Mouse (Mus musculus) G1E-ER4 (cell line): ENCODE measurements around the gene Sema4d. TPM values are rescaled to one million over a fixed set of nuclear protein-coding genes. Genes with fewer than 3 reads are reported as not detected.
A peak's percentile ranks its signal among the peaks of the same experiment; 100 is the strongest.

Source experiments
- GATA1 ChIP-seq: IDR thresholded peaks from one replicate; pipeline ENCODE4 v1.8.0; 2012; ENCODE audit warnings: low read length, inconsistent platforms
- polyA plus RNA-seq: library from polyadenylated mRNA; stranded (reverse); fragments of >175 nt; gene quantifications from 2 replicates; pipeline ENCODE4 v1.2.3, GENCODE M21; 2012

The Sema4d gene
- polyA plus RNA-seq, 1 experiment, result 76.3 TPM

DNA sequence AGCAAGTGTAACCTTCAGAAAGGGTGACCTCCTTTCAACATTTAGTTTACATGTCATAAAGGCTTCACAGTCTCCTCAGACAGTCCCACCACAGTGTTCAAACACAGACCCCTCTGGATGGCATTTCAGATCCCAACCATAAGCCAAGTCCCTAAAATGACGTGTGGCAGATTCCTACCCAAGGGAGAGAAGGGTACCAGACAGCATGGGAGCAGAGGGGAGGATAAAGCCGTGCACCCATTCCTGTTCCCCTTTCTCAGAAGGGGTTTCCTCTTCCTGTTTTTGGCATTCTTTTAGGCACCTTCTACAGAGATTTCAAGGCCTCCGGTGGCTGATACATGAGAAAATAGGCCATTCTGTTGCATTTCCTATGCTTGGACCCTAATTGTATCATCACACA lies 135.5 kb downstream of the Sema4d start:
- no peak for TF ChIP-seq GATA1

DNA sequence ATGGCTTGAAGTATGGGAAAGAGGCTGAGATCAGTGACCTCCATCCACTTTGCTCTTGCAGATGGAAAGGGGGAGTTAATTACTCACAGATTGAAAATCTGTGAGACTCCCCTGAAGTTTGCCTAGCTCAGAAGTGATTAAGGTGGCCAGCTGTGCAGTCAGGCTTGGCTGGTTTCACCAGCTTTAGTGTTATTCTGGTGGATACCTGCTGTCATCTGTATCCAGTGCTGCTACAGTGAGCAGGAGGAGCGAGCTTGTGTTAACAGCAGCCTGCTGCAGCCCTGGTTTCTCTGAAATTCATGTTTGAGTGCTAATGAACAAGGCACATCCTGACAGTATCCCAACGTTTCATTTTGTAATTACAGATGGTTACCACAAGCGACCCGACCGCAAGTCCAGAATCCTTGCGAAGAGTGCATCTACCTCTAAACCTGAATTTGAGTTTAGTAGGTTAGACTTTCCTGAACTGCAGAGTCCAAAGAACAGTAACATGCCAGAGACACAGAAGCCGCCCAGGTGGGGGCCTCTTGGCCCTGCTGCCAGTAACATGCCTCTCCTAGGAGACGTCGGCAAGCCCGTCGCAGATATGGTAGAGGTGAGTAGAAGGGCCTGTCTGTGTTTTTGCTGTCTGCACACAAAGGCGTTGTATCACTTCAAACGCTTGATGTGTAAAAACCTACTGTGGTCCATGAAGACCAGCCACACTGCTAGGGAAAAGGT lies 136.9 kb downstream of the Sema4d start:
- TF ChIP-seq GATA1, result no peak

DNA sequence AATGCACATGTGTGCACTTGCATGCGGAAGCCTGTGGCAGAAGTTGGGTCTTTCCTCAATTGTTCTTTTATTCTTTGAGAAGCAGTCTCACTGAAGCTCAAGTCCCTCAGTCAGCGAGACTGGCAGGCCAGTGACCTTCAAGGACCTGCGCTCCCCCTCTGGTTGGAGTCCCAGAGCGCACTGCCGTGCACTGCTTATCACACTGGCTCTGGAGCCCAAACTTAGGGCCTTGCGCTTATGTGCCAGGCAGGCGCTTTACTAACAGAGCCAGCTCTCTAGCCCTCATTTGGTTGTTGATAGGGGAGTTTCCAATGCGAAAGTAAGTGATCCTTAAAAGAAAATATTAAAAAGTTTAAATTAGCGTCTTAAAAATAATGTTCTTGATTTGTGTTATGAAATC lies 139.6 kb downstream of the Sema4d start:
- no peak for TF ChIP-seq GATA1

DNA sequence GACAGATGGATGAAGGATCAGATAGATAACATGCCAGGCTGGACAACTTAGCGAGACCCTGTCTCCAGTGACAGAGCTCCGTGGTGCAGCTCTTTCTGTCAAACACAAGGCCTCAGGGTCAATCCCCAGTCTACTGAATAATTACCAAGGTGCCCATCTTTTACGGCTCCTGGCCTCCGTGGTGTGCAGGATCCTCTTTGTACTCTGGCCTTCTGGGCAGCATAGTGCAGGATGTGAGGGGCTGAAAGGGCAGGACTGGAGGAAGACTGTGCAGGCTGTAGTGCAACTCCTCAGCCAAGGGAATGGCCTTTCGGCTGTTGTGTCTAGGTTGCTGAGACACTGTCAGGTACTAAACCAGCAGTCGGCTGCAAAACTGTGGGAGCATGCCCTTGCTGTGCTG lies 140.4 kb downstream of the Sema4d start:
- TF ChIP-seq GATA1, result no peak

DNA sequence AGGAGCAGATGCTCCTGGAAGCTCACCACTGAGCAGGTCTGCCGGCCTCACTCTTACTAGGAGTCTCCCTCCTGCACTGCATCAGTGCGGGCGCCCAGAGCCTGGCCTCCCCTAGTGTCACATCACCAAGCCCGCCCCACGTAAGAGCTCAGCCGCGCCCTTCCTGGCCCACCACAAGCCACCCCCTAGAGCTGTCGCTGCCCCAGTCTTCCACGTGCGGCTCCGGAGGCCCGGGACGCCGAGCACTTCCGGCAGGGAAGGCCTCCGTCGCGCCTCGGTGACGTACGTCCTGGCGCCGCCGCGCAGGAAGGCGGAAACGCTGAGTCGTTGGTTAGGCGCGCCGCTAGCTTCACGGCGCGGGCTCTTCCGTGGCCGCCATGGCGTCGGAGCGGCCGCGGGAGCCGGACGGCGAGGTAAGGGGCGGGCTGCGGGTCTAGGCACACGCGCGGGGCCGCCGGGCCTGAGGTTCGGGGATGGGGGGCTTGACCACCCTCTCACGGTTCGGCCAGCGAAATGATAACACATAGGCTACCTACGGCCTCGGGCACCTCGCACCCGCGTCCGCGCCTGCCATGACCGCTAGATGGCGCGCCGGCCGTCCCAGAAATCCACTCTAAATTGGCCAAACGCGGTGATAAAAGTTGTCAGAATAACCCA lies 142.0 kb downstream of the Sema4d start, which contains the start of gene Secisbp2:
TSS of gene Secisbp2 (plus strand) at position 290 of the 657 bp plus-strand sequence.
- TF ChIP-seq GATA1, result no peak

DNA sequence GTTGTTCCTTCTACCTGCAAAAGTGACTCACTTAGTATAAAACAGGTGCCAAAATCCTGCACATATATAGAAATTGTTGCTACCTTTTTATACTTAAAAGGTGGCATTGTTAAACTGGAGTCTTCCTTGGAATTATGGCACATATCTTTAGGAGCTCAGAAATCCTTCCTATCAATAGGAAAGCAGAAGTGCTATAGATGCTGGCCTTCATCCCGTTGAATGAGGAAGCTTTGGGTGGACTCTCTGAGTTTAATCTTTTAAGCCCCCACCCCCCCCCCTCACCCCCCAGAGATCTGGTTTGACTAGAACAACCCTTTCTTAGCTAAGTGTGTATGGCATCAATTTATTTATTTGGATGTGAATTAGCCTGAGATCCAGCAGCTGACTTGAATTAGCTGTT lies 143.8 kb downstream of the Sema4d start:
- no peak for TF ChIP-seq GATA1

DNA sequence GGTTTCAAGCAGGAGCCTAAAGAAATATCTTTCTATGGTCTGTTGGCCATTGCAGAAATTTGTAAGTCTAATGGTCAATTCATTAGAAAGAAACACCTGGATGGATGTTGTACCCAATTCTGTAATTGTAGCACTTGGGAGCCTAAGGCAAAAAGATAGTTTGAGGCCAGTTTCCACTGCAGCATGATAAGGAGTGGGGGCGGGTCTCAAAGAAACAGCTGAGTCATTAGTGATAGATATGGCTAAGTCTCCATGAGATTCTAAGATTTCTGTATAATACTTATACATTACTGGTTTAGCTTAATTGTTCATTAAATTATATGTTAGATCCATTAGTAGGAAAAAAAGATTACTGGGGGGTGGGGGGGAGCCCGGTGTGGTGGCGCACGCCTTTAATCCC lies 145.3 kb downstream of the Sema4d start:
- peak; percentile 57 for TF ChIP-seq GATA1

DNA sequence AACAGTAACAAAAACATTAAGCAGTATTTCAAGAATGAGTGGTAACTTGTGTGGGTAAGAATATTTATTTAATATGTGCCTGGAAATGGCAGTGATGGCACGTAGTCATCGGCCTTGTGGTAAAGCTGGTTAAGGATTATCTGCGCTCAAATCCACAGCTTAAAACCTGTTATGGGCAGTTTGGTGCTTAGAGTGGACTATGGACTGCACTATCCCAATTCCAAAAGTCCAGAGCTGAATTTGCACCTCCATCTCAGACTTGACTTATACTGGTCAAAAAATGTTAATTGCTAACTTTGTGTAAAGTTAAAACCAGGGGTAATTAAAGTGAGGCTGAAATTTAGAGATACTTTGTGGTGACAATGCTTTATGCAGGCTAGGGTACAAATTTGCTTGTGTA lies 145.8 kb downstream of the Sema4d start:
- TF ChIP-seq GATA1, result no peak

DNA sequence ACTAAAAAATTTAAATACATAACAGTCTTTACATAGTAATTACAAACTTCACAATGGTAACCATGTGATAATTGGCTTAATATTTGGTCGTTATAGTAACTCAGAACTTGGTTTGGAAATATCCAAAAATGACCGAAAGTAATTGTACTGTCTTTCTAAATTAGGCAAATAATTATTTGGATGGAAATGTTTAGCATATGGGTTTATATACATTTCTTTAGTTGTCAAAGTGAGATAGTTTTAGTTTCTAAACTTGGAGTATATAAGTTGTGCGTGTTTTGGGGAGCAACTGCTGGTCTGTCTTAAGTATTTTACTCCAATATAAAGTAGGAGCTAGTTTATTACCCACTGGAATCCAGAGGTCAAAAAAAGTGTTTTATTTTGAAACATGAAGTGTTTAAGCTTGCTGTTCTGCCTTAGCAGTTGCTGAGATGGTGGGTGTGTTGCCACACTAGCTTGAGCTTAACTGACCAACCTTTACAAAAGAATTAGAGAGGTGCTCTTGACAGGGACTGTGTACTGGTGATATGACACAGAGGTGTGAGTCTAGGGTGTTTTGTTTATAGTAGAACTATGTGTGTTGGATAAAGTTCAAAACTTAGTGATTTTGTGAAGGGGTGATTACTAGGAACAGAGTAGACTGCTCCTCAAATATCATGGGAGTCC lies 147.1 kb downstream of the Sema4d start:
- TF ChIP-seq GATA1, result no peak

DNA sequence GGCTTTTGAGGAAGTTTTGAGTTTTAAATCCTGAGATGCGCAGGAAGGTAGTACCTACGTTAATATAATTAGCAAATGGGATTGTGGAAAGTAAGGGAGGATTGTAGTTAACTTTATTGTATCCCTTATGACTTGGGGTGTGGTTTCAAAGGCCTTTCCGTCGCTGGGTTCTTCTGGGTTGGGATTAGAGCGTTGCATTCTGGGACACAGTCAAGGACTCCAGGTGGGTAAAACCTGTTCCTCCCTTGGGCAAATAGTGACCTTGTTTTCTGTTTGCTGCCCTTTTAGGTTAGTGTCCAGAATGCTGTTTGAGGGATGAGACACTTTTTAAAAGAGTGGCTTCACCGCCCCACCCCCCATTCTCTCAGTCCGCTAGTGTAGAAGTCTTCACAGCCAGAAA lies 147.7 kb downstream of the Sema4d start:
- TF ChIP-seq GATA1, result no peak

DNA sequence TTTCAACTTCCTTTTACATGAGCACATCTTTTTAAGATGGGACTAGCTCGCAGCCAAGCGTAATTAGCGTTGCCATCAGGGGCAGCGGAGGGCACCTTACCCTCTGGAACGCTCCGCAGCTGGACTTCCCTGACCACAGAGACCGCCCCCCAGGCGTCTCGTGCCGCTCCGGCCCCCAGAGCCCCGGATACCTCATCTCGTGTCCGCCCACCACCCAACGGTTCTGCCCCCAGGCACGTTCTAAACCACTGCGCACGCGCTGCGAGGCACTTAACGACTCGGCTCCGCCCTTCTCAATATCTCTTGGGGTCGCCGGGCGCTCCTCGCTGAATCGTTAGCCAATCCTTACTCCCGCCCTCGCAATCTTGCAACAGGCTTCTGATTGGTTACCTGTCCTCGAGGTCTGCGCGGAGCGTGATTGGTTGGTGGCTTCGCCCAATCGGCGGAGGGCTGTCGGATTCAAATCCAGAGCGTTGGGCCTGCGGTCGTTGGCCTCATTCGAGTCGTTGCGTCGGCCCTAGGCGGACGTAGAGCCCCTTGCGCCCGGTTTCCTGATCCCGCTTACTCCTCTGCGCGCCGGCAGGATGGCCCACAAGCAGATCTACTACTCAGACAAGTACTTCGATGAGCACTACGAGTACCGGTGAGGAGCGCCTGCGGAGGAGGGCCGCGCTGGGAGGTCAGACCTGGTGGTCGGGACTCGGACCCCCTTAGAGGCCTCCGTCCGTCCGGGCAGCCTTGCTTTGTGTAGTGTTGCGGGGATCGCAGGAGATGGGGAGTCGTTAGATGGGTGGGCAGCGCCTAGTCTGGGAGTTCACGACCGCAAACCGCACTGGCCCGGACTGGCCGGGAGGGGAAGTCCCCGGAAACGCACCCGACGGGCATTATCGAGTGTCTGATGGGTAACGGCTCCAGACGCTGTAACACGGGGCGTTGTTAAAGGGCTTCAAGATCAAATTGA lies 148.4 kb downstream of the Sema4d start, which contains the start of gene Cks2:
TSS of gene Cks2 (plus strand) at position 404 of the 961 bp plus-strand sequence.
- no peak for TF ChIP-seq GATA1

DNA sequence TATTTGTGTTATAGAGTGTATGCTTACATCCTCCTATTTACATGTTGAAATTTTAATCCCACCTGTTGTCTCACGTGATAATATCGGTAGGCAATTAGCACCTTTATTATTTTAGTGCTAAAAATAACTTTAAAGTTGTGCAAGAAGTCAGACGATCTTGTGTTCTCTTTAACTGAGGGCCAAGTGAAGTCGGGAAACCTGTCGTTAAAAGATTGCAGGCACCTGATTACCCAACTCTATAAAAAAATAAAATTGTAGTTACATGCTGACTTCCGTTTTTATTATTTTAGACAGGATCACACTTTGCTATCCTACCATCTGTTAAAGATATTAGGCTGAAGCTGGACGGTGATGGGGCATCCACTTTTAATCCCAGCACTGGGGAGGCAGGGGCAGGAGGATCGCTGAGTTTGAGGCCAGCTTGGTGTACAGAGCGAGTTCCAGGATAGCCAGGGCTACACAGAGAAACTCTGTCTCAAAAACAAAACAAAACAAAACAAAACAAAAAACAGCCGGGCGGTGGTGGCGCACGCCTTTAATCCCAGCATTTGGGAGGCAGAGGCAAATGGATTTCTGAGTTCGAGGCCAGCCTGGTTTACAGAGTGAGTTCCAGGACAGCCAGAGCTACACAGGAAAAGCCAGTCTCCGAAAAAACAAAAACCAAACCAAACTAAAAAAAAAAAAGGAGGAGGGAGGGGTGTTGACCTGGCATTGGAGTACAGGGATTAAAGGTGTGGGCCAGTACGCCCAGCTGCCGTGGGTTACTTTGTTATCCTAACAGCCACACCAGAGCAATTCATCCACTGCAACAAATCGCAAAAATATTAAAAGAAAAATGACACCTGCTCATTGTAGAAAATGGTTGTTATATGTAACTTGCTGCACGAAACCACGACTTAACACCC lies 149.4 kb downstream of the Sema4d start:
- TF ChIP-seq GATA1, result no peak

DNA sequence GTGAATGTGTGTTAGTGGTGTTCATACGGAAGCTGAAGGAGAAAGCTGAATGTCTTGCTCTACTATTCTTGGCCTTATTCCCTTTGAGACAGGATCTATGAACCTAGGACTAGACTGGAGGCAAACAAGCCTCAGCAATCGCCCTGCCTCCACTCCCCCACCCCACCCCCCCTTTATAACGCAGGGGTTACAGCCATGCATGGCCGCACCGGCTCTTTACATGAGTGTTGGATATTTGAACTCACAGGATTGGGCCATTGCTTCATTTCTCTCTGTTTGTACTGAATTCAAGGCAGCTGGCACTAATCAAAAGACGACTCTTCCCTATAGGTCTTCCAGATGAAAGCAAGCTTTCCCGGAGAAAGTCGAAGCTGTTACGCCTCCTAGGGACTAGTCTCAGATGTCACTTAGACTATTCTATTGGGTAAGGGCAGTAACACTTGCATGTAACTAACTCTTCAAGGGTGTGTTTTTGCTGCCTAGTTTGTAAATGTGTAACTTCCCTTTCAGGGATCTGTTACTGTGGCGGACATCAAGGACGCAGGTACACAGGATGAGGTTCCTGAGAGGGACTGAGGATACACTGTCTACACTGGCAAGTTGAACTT lies 151.3 kb downstream of the Sema4d start:
- no peak for TF ChIP-seq GATA1

DNA sequence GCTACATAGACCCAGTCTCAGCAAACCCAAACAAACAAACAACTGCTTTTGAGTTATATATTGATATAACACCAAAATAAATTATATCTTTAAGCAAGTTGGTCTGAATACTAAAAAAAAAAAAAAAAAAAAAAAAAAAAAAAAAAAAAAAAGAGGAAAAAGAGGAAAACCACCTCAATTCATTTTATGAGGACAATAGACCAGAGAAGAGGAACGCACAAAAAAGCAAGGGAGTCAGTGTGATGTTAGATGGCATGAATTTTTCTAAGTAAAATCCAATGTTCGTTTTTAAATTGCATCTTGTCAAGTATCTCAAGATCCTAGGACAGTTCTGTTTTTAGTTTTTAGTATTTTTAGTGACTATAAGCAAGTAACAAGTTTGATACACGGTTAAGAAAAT lies 152.1 kb downstream of the Sema4d start:
- TF ChIP-seq GATA1, result no peak
